Mouse (Mus musculus): ENCODE results near the gene Atf6. TPM values are rescaled to one million over a fixed set of nuclear protein-coding genes. Genes with fewer than 3 reads are reported as not detected.

Gene Atf6
- polyA plus RNA-seq, 1 experiment from 2014 or later, result 9.2 TPM

DNA sequence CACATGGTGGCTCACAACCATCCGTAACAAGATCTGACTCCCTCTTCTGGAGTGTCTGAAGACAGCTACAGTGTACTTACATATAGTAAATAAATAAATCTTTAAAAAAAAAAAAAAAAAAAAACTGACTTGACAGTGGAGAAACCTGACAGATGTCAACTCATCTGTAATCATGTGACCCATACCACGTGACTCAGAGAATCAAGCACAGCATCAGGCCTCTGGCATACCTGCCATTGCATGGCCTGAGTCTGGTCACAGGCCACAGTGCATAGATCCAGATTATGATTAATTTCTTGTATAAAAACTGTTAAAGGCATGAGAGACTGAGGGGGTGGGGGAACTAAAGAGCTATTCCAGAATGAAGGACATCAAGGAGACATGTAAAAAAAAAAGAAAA is 8.7 kb downstream of the Atf6 start:
- ATAC-seq (replicated peaks; ENCODE audit: low FRiP score), result no peak
- H3K27ac ChIP-seq, result no peak overlapping the region
- no peaks in the 10 kb centered on the region for H3K9me3 ChIP-seq (replicated peaks)
- H3K4me1 ChIP-seq, result peaks cover 11% of the 10 kb centered on the region; the same call in 1 of the 2 replicates
- no peaks in the 10 kb centered on the region for H3K36me3 ChIP-seq
- H3K4me3 ChIP-seq (replicated peaks), result no peak overlapping the region
- no peaks in the 10 kb centered on the region for H3K27me3 ChIP-seq
- H3K9ac ChIP-seq, result no peak overlapping the region
- WGBS, result 84% methylated on average over 2 of the region's 2 CpGs
- H3K4me2 ChIP-seq, result no peak overlapping the region

GRCm38 (mm10) chr1:170857369-170857768 is 10.2 kb downstream of the Atf6 start:
- H3K9me3 ChIP-seq (replicated peaks), result no peaks in the 10 kb centered on the region
- no peaks in the 10 kb centered on the region for H3K27me3 ChIP-seq
- no peak for ATAC-seq (replicated peaks; ENCODE audit: low FRiP score)
- 84% methylated on average over 2 of the region's 2 CpGs for WGBS
- H3K4me1 ChIP-seq, result peaks cover 5% of the 10 kb centered on the region; the same call in 1 of the 2 replicates
- H3K9ac ChIP-seq, result no peak overlapping the region
- H3K4me3 ChIP-seq (replicated peaks), result no peak overlapping the region
- no peaks in the 10 kb centered on the region for H3K36me3 ChIP-seq
- no peak overlapping the region for H3K27ac ChIP-seq
- no peak overlapping the region for H3K4me2 ChIP-seq

DNA sequence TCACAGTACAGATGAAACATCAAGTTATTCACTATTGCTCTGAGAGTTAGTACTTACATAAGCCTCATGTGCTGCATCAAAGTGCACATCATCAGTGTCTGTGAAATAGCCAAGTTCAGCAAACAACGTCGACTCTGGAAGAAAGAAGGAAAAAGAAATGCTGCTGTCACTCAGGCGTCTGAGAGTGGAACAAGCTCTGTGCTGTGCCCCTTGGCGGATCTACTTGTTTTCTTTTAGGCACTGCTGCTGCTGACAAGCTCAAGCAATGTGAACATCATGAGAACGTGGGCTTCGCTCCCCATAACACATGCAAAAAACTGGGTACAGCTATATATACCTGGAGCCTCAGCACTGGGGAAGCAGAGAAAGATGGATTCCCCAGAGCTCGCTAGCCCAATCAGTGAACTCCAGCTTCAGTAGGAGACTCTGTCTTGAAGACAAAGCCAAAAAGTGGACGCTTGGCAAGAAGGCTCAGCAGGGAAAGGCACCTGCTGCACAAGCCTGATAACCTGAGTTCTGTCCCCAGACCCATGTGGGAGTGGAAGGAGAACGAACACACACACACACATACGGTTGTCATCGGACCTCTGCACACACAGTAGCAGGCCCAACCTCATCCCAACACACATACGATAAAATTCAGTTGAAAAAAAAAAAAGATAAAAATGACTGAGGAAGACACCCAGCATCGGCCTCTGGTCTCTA is 12.4 kb downstream of the Atf6 start:
- H3K27me3 ChIP-seq, result no peaks in the 10 kb centered on the region
- peaks cover 6% of the 10 kb centered on the region; the same call in 1 of the 2 replicates for H3K36me3 ChIP-seq
- 90% methylated on average over 13 of the region's 13 CpGs for WGBS
- no peak overlapping the region for H3K9ac ChIP-seq
- no peaks in the 10 kb centered on the region for H3K9me3 ChIP-seq (replicated peaks)
- H3K4me1 ChIP-seq, result no peaks in the 10 kb centered on the region
- no peak overlapping the region for H3K27ac ChIP-seq
- no peak overlapping the region for H3K4me2 ChIP-seq
- H3K4me3 ChIP-seq (replicated peaks), result no peak overlapping the region
- ATAC-seq (replicated peaks; ENCODE audit: low FRiP score), result no peak

DNA sequence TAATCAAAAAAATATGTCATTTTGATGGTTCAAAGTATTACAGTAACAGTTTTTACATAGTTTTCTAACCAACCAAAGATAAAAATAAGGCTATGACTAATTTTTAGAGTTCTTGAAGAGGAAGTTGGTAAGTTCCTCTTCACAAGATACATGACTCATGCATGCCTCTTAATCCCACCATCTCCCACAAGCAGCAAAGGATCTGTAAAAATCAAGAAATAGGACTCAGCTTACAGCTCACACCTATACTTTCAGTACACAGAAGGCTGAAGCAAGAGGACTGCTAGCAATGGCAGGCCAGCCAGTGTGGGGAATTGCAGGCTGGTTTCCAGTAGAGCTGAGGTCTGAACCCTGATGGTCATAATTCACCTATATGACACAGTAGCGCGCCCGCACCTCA is 14.0 kb downstream of the Atf6 start:
- H3K4me1 ChIP-seq, result no peaks in the 10 kb centered on the region
- ATAC-seq (replicated peaks; ENCODE audit: low FRiP score), result no peak
- no peaks in the 10 kb centered on the region for H3K27me3 ChIP-seq
- 90% methylated on average over 3 of the region's 3 CpGs for WGBS
- no peak overlapping the region for H3K4me3 ChIP-seq (replicated peaks)
- H3K36me3 ChIP-seq, result peaks cover 7% of the 10 kb centered on the region; the same call in 1 of the 2 replicates
- no peak overlapping the region for H3K9ac ChIP-seq
- no peaks in the 10 kb centered on the region for H3K9me3 ChIP-seq (replicated peaks)
- H3K27ac ChIP-seq, result no peak overlapping the region
- no peak overlapping the region for H3K4me2 ChIP-seq

- no peaks in the 10 kb centered on the region for H3K4me1 ChIP-seq
- H3K36me3 ChIP-seq, result peaks cover 7% of the 10 kb centered on the region; the same call in 1 of the 2 replicates
- no peak overlapping the region for H3K4me3 ChIP-seq (replicated peaks)
- ATAC-seq (replicated peaks; ENCODE audit: low FRiP score), result no peak
- H3K27me3 ChIP-seq, result no peaks in the 10 kb centered on the region
- no peak overlapping the region for H3K4me2 ChIP-seq
- H3K9ac ChIP-seq, result no peak overlapping the region
- H3K9me3 ChIP-seq (replicated peaks), result no peaks in the 10 kb centered on the region
- no peak overlapping the region for H3K27ac ChIP-seq
- WGBS, result 88% methylated on average over 23 of the region's 23 CpGs
Measured at GRCm38 (mm10) chr1:170850637-170851624, 16.6 kb downstream of the Atf6 start.

GRCm38 (mm10) chr1:170850007-170850406 is 17.6 kb downstream of the Atf6 start:
- Histone ChIP-seq H3K27ac (no peak overlapping the region), H3K36me3 (peaks cover 7% of the 10 kb centered on the region; the same call in 1 of the 2 replicates), H3K4me2 (no peak overlapping the region), H3K4me1 (no peaks in the 10 kb centered on the region), H3K9me3 (replicated peaks) (no peaks in the 10 kb centered on the region), H3K27me3 (no peaks in the 10 kb centered on the region), H3K4me3 (replicated peaks) (no peak overlapping the region), H3K9ac (no peak overlapping the region)
- WGBS, result 90% methylated on average over 2 of the region's 2 CpGs
- no peak for ATAC-seq (replicated peaks; ENCODE audit: low FRiP score)

DNA sequence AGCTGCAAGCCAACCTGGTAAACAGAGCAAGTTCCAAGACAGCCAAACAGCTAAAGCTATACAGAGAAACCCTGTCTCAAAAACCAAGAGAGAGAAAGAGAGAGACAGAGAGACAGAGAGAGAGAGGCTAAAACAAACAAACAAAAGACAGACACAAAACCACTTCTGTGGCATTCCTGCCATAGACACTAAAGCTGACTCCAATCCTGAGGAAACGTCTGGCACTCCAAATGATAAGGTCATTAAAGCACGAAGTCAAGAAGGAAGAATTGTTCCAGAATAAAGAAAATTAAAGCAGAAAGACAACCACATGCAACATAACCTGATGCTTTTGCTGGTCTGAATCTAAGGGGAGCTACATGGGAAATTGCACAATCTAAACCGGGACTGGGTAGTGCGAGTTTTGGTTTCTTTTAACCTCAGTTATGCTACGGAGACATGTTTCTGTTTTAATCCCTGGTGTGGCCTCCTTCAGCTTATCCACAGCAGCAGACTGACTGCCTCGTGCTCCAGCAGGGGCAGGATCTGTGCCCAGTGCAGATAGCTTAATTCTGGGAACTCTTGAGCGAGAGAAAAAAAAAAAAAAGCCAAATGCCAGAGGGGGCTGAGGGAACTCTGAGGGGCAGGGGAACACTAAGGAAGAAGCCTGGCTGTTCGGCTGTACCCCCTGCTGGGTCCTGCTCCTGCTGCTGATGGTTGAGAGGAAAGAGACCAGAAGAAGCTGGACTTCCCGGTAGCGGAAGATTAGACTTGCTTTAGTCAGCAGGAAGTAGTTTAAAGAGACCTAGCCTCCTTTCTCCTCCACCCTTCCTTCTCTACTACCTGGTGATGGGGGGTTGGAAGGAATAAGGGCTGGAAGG is 21.9 kb downstream of the Atf6 start:
- Histone ChIP-seq H3K4me2 (no peak overlapping the region), H3K27ac (no peak overlapping the region), H3K9me3 (replicated peaks) (no peaks in the 10 kb centered on the region), H3K4me1 (no peaks in the 10 kb centered on the region), H3K9ac (no peak overlapping the region), H3K27me3 (no peaks in the 10 kb centered on the region), H3K4me3 (replicated peaks) (no peak overlapping the region), H3K36me3 (peaks cover 12% of the 10 kb centered on the region; the same call in 1 of the 2 replicates)
- no peak for ATAC-seq (replicated peaks; ENCODE audit: low FRiP score)
- 61% methylated on average over 10 of the region's 10 CpGs for WGBS

GRCm38 (mm10) chr1:170844380-170844779 is 23.2 kb downstream of the Atf6 start:
- no peak overlapping the region for H3K9ac ChIP-seq

DNA sequence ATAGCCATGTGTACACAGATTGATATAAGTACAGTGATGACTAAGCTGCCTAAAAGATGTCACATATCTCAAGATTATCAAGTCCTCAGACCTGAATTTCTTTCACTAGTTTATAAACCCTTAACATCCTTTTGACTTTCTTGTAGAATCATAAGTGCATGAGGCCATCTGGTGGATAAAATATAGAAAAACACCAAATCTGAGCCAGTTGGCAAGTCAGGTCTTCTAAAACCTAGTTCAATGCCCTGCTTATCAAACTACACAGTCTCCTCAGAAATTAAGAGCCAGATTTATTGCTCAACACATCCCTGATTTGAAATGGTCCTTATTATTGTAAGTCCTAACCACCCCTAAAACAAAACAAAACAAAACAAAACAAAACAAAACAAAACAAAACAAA is 27.9 kb downstream of the Atf6 start:
- Histone ChIP-seq H3K4me2 (no peak overlapping the region), H3K9me3 (replicated peaks) (no peaks in the 10 kb centered on the region), H3K4me3 (replicated peaks) (no peak overlapping the region), H3K9ac (no peak overlapping the region), H3K27me3 (no peaks in the 10 kb centered on the region), H3K4me1 (no peaks in the 10 kb centered on the region), H3K27ac (no peak overlapping the region), H3K36me3 (peaks cover 22% of the 10 kb centered on the region; the same call in 1 of the 2 replicates)
- no peak for ATAC-seq (replicated peaks; ENCODE audit: low FRiP score)

More at GRCm38 (mm10) chr1:170844380-170844779, 23.2 kb downstream of the Atf6 start:
- H3K4me3 ChIP-seq (replicated peaks), result no peak overlapping the region
- no peaks in the 10 kb centered on the region for H3K27me3 ChIP-seq
- no peak overlapping the region for H3K4me2 ChIP-seq
- 54% methylated on average over 8 of the region's 8 CpGs for WGBS
- no peaks in the 10 kb centered on the region for H3K9me3 ChIP-seq (replicated peaks)
- no peak overlapping the region for H3K27ac ChIP-seq
- ATAC-seq (replicated peaks; ENCODE audit: low FRiP score), result no peak
- no peaks in the 10 kb centered on the region for H3K4me1 ChIP-seq
- peaks cover 14% of the 10 kb centered on the region; the same call in 1 of the 2 replicates for H3K36me3 ChIP-seq

DNA sequence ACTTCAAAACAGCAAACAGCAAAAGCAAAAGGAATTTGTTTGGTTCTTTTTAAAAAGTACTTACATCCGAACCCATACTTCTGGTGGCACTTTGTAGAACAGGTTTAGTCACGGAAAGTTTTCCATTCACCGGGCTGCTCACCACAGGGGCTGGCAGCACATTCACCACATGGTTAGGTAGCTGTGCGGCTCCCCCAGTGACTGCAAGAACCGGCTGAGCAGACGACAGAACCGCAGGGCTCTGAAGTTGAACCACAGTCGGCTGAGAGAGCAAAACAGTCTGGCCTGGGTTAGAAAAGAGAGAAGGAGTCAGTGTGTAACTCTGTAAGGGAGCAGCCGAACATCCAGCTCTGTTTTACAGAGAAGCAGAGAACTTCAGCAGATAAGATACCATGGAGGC is 32.8 kb downstream of the Atf6 start:
- no peak for ATAC-seq (replicated peaks; ENCODE audit: low FRiP score)
- no peak overlapping the region for H3K4me3 ChIP-seq (replicated peaks)
- no peak overlapping the region for H3K4me2 ChIP-seq
- WGBS, result 85% methylated on average over 9 of the region's 9 CpGs
- no peak overlapping the region for H3K27ac ChIP-seq
- H3K9me3 ChIP-seq (replicated peaks), result no peaks in the 10 kb centered on the region
- no peaks in the 10 kb centered on the region for H3K4me1 ChIP-seq
- H3K9ac ChIP-seq, result no peak overlapping the region
- H3K27me3 ChIP-seq, result no peaks in the 10 kb centered on the region
- peaks cover 24% of the 10 kb centered on the region; the same call in 1 of the 2 replicates for H3K36me3 ChIP-seq

DNA sequence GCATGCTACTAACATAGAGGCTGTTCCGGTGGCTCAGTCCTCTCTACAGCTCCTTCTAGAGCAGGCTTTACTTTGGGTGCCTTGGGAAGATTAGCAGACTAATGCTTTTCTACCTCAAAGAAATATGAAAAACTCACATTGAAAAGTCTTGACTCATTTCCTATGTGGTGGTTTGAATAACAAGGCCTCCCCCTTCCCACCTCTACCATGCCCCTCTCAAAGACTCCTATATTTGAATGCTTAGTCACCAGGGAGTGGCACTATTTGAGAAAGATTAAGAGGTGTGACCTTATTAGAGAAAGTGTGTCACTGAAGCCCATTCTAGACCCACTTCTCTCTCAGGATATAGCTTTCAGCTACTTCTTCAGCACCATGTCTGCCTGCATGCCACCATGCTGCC is 37.8 kb downstream of the Atf6 start:
- no peaks in the 10 kb centered on the region for H3K4me1 ChIP-seq
- no peak overlapping the region for H3K9ac ChIP-seq
- no peak overlapping the region for H3K4me3 ChIP-seq (replicated peaks)
- no peaks in the 10 kb centered on the region for H3K27me3 ChIP-seq
- no peak overlapping the region for H3K4me2 ChIP-seq
- no peak overlapping the region for H3K27ac ChIP-seq
- H3K36me3 ChIP-seq, result peaks cover 17% of the 10 kb centered on the region; the same call in 1 of the 2 replicates
- WGBS, result 91% methylated on average over 1 of the region's 1 CpGs
- no peak for ATAC-seq (replicated peaks; ENCODE audit: low FRiP score)
- H3K9me3 ChIP-seq (replicated peaks), result no peaks in the 10 kb centered on the region

All from kidney, embryonic 15.5 days (tissue).